Mouse (Mus musculus) small intestine, adult 2 months (tissue): ENCODE results near the gene Elk4. TPM values are rescaled to one million over a fixed set of nuclear protein-coding genes. Genes with fewer than 3 reads are reported as not detected.

ENCODE experiments used
- H3K27ac ChIP-seq: fragments of 200-500 bp; 2 replicates; pipeline ENCODE4 v1.5.1; 2012; ENCODE audit warnings: low read depth, low read length, control low read depth, inconsistent platforms; ENCODE audit not compliant: insufficient read depth
- H3K27me3 ChIP-seq: fragments of 200-500 bp; 2 replicates; pipeline ENCODE4 v1.6.1; 2012; ENCODE audit warnings: mild to moderate bottlenecking, moderate library complexity, low read length, inconsistent platforms; ENCODE audit not compliant: control insufficient read depth, insufficient read depth
- H3K36me3 ChIP-seq: fragments of 200-500 bp; 2 replicates; pipeline ENCODE4 v1.6.1; 2012; ENCODE audit warnings: mild to moderate bottlenecking, low read length, control low read depth, inconsistent platforms; ENCODE audit not compliant: control insufficient read depth, insufficient read depth
- H3K4me1 ChIP-seq: fragments of 200-500 bp; 2 replicates; pipeline ENCODE4 v1.6.1; 2012; ENCODE audit warnings: low read length, inconsistent platforms, mixed read lengths; ENCODE audit not compliant: control insufficient read depth, insufficient read depth, insufficient read length
- H3K4me3 ChIP-seq: fragments of 200-500 bp; 2 replicates; pipeline ENCODE4 v1.5.1; 2012; ENCODE audit warnings: low read depth, mild to moderate bottlenecking, control low read depth, inconsistent platforms, low read length, moderate library complexity
- CTCF ChIP-seq: fragments of 200-500 bp; IDR thresholded peaks from 2 replicates; pipeline ENCODE4 v1.5.1; 2012; ENCODE audit warnings: low read depth, mild to moderate bottlenecking, control low read depth, inconsistent platforms, low read length, moderate library complexity, mixed read lengths; ENCODE audit not compliant: insufficient replicate concordance, insufficient read length; ENCODE audit errors: extremely low read depth
- POLR2A ChIP-seq: fragments of 200-500 bp; IDR thresholded peaks from 2 replicates; pipeline ENCODE4 v1.6.1; 2012; ENCODE audit warnings: low read depth, mild to moderate bottlenecking, control low read depth, inconsistent platforms, low read length, moderate library complexity
- WGBS: fragments of 180-500 bp; shearing (Covaris S2); methylation state at CpG from one replicate; pipeline ENCODE4 v1.1.7; 2018; 5-methylcytosine and 5-hydroxymethylcytosine counted together
- polyA plus RNA-seq: library from polyadenylated mRNA; depleted of rRNA; stranded (reverse); fragments of >200 nt; gene quantifications from 2 replicates; pipeline ENCODE4 v1.2.3, GENCODE M21; 2012

Elk4 gene
- polyA plus RNA-seq, 1 experiment: 16.6 TPM

DNA sequence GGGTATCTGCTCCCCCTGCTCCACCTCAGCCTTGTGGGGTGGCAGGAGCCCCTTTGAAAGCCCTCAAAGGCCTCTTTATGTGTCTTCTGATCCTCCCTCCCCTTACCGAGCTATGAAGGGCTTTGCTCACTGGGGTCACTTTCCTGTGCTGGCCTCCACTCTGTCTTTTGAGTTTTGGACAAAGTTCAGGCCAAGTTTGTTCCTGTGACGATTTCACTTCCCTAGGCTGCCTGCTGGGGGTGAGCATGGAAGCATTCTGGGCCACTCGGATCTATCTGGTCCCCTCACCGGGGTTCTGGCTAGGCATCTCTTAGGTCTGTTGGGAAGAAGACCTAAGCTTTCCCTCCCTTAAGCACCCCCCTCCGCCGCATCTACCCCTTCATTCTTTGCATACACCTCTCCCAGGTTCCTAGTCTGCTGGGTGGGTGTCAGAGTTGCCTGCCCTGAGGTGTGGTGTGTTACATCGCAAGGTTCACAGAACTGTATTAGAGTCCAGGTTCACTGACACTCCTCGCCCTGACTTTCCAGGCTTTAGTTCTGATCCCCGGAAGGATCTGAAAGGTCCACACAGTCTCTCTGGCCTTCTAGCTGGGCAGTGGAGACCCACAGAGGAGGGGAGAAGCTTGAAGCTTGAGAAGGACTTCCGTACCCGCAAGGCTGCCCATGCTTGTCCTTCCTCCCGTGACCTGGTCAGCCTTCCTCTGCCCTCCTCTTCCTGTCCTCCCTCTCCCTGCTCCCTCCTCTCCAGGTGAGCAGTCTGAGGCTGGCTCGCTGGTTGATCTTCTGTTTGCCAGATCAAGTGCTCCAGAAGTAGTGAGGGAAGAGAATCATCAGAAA is 34.7 kb upstream of the Elk4 start:
- WGBS: 71% methylated on average over 13 of the region's 13 CpGs
- H3K27me3 ChIP-seq: peaks cover 6% of the 10 kb centered on the region; the same call in 1 of the 2 replicates
- 0 out of 2 replicates have a peak, but pooled peaks cover 2% of the 10 kb centered on the region for H3K4me1 ChIP-seq
- no peaks in the 10 kb centered on the region for H3K36me3 ChIP-seq
- H3K27ac ChIP-seq: no peak overlapping the region
- no peak overlapping the region for H3K4me3 ChIP-seq
- no peak for TF ChIP-seq CTCF
- no peak for TF ChIP-seq POLR2A

DNA sequence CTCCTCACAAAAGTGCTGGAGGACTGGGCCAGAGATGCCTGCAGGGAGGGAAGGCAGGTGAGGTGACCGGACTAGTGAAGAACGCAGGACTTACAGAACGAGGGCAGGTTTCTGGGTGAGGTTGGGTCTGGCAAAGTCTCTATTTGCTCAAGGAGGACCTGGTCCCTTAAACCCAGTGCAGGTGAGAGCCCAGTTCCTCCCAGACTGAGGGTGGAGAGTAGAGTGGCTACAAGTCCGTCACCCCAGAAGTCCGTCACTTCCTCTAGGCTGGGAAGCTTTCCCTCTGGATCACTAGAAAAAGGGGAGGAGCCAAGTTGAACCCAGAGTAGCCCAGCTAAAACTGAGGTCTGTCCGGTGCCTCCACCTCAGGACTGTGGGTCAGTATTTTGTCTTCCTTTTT is 33.4 kb upstream of the Elk4 start:
- 0 out of 2 replicates have a peak, but pooled peaks cover 2% of the 10 kb centered on the region for H3K4me1 ChIP-seq
- H3K27me3 ChIP-seq: peaks cover 6% of the 10 kb centered on the region; the same call in 1 of the 2 replicates
- no peak overlapping the region for H3K4me3 ChIP-seq
- 32% methylated on average over 6 of the region's 6 CpGs for WGBS
- no peak overlapping the region for H3K27ac ChIP-seq
- no peaks in the 10 kb centered on the region for H3K36me3 ChIP-seq
- TF ChIP-seq CTCF (no peak), POLR2A (no peak)

DNA sequence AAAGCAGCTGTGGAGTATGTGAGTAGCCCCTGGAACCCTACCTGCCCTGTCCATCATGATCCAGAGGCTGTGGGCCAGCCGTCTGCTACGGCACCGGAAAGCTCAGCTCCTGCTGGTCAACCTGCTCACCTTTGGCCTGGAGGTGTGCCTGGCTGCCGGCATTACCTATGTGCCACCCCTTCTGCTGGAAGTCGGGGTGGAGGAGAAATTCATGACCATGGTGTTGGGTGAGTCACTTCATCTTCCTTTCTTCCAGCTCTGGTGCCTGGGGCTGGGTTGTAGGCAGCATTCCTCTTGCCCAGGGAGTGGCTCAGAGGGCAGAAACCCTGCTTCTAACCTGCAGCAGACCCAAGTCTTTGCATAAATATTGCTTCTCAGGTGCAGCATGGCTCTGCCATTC is 30.5 kb upstream of the Elk4 start:
- Histone ChIP-seq H3K4me1 (0 out of 2 replicates have a peak, but pooled peaks cover 2% of the 10 kb centered on the region), H3K36me3 (no peaks in the 10 kb centered on the region), H3K27me3 (no peaks in the 10 kb centered on the region), H3K27ac (no peak overlapping the region), H3K4me3 (no peak overlapping the region)
- TF ChIP-seq CTCF: no peak
- no peak for TF ChIP-seq POLR2A
- 72% methylated on average over 5 of the region's 5 CpGs for WGBS

DNA sequence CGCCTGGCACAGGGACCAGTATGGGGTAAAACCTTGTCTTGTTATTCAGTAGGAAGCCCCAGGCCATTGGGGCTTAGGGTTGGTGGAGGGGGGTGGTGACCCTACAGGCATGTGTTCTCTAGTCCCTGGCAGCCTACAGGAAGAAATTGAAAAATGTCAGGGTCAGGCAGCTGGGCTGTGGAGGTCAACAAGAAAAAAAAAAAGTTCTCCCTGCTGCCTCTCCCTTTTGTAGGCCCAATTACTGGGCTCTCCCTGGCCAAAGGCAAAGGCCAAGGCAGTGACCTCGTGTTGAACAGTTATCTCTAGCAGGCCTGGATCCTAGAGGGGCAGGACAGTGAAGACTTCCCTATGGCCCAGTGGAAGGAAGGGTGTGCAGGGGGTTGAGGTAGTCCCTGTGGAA is 26.9 kb upstream of the Elk4 start:
- H3K27ac ChIP-seq: no peak overlapping the region
- WGBS: 70% methylated on average over 2 of the region's 2 CpGs
- H3K27me3 ChIP-seq: no peaks in the 10 kb centered on the region
- 0 out of 2 replicates have a peak, but pooled peaks cover 2% of the 10 kb centered on the region for H3K4me1 ChIP-seq
- no peak overlapping the region for H3K4me3 ChIP-seq
- H3K36me3 ChIP-seq: no peaks in the 10 kb centered on the region
- TF ChIP-seq POLR2A: no peak

DNA sequence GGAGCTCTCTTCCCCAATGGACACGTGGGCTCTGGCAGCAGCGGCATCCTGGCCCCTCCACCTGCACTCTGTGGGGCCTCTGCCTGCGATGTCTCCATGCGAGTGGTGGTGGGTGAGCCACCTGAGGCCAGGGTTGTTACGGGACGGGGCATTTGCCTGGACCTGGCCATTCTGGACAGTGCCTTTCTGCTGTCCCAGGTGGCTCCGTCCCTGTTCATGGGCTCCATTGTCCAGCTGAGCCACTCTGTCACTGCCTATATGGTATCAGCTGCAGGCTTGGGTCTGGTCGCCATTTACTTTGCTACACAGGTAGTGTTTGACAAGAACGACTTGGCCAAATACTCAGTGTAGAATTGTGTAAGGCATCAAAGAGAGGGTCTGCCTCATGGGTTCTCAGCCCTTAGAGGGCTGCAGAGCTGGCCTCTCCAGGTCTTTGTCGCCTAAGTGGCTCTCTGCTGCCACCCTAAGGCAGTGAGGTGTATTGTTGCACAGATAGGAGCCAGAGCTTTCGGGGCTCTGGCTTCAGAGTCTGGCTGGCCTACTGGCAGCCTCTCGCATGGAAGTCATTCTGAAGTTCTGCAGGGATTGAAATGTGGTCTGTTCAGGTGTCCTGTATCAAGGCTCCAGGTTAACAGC is 25.9 kb upstream of the Elk4 start:
- H3K27me3 ChIP-seq: no peaks in the 10 kb centered on the region
- TF ChIP-seq CTCF: peak; percentile 97
- TF ChIP-seq POLR2A: no peak
- H3K36me3 ChIP-seq: no peaks in the 10 kb centered on the region
- 0 out of 2 replicates have a peak, but pooled peaks cover 2% of the 10 kb centered on the region for H3K4me1 ChIP-seq
- H3K27ac ChIP-seq: no peak overlapping the region
- WGBS: 53% methylated on average over 12 of the region's 12 CpGs
- no peak overlapping the region for H3K4me3 ChIP-seq

DNA sequence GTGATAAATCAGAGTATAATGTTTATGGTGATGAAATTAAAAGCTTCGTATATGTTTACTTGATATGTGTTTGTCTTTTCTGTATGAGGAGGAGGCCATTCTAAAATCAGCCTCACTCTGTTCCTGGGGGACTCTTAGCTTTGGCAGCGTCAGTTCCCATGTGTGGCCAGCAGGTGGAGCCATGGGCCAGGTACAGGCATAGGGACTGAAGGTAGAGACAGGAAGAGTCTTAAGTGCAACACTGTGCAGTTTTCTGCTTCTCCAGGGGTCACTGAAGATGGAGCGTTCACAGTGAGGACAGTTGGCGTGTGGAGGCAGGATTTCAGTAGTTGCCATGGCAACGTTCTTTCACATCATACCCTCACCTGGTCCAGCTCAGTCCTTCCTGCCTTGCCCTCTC is 24.5 kb upstream of the Elk4 start:
- no peak overlapping the region for H3K27ac ChIP-seq
- WGBS: 10% methylated on average over 5 of the region's 5 CpGs
- no peak overlapping the region for H3K4me3 ChIP-seq
- TF ChIP-seq POLR2A (no peak), CTCF (peak; percentile 95; the same call in 1 of the 2 replicates)
- H3K4me1 ChIP-seq: no peaks in the 10 kb centered on the region
- H3K27me3 ChIP-seq: no peaks in the 10 kb centered on the region
- no peaks in the 10 kb centered on the region for H3K36me3 ChIP-seq

DNA sequence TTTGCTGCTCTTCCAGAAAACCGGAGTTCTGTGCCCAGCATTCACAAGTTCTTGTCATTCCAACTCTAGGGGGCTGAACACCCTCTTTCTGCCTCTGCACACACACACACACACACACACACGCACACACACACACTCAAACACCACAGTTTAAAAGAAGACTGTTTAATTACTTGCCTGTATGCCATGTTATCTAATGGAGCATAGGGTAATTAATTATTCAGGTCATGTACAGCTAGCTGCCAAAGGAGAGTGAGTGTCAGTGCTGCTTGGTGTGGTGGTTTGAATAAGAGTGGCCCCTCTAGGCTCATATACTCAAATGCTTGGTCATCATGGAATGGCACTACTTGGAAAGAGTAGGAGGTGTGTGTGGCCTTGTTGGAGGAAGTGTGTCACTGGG is 23.6 kb upstream of the Elk4 start:
- TF ChIP-seq CTCF: no peak
- no peak for TF ChIP-seq POLR2A
- no peaks in the 10 kb centered on the region for H3K36me3 ChIP-seq
- H3K4me1 ChIP-seq: no peaks in the 10 kb centered on the region
- no peak overlapping the region for H3K4me3 ChIP-seq
- H3K27ac ChIP-seq: no peak overlapping the region
- WGBS: 71% methylated on average over 2 of the region's 2 CpGs
- H3K27me3 ChIP-seq: no peaks in the 10 kb centered on the region
